In genomic region chr5:13525597-13525996, GRCm38 (mm10) we compare ENCODE assay signal across 15 mouse cellular contexts.
"Had no signal": no experiment of that assay in that cellular context is flagged by ENCODE, and none has a peak within 500 bp of the region (broad histone marks: within the 10 kb centered on the region; RNA-seq: fewer than 3 reads in every experiment).

No protein-coding gene starts in this region.

- H3K36me3 ChIP-seq: liver, embryonic 12.5 days; midbrain, embryonic 10.5 days; neural tube, embryonic 12.5 days; stomach, embryonic 15.5 days had no signal

- H3K4me3 ChIP-seq: layer of hippocampus, adult 2 months; limb, embryonic 15.5 days; liver, embryonic 12.5 days; midbrain, embryonic 10.5 days; neural tube, embryonic 12.5 days; stomach, embryonic 15.5 days had no signal

- H3K27me3 ChIP-seq: limb, embryonic 15.5 days; liver, embryonic 12.5 days; neural tube, embryonic 12.5 days; stomach, embryonic 15.5 days had no signal

- H3K9me3 ChIP-seq: limb, embryonic 15.5 days; liver, embryonic 12.5 days; midbrain, embryonic 10.5 days; neural tube, embryonic 12.5 days; stomach, embryonic 15.5 days had no signal

- ATAC-seq: liver, embryonic 12.5 days had no signal

- H3K9ac ChIP-seq: limb, embryonic 15.5 days; liver, embryonic 12.5 days; lung, embryonic 14.5 days; neural tube, embryonic 12.5 days; stomach, embryonic 15.5 days had no signal

- H3K27ac ChIP-seq: kidney, postnatal 0 days; layer of hippocampus, adult 2 months; limb, embryonic 15.5 days; liver, embryonic 12.5 days; midbrain, embryonic 10.5 days; neural tube, embryonic 12.5 days; stomach, embryonic 15.5 days had no signal

- H3K4me1 ChIP-seq: liver, embryonic 12.5 days; stomach, embryonic 15.5 days had no signal

- DNase-seq: kidney, adult 9 months; lung, embryonic 14.5 days; lung, postnatal 10 days; lung, postnatal 4 days; midbrain, embryonic 14.5 days; right cerebral cortex, postnatal 4 days; thymus, adult 2 months; thymus, postnatal 25 days had no signal

- H3K4me2 ChIP-seq: limb, embryonic 15.5 days; liver, embryonic 12.5 days; lung, embryonic 14.5 days; neural tube, embryonic 12.5 days; stomach, embryonic 15.5 days had no signal
